Mouse (Mus musculus) adrenal gland, adult 8-10 months (tissue): ENCODE results near the gene Zfp277. TPM values are rescaled to one million over a fixed set of nuclear protein-coding genes. Genes with fewer than 3 reads are reported as not detected.

Source experiments
- DNase-seq: peaks from one replicate; pipeline ENCODE4 v3.0.0; 2022
- total RNA-seq, 4 experiments: library from RNA; stranded (reverse); gene quantifications; 2 replicates each; pipeline ENCODE4 v1.2.4; 2022

Gene Zfp277
- total RNA-seq: 10 to 100 TPM; 17.9 to 20.4 (median 19.4) TPM

DNA sequence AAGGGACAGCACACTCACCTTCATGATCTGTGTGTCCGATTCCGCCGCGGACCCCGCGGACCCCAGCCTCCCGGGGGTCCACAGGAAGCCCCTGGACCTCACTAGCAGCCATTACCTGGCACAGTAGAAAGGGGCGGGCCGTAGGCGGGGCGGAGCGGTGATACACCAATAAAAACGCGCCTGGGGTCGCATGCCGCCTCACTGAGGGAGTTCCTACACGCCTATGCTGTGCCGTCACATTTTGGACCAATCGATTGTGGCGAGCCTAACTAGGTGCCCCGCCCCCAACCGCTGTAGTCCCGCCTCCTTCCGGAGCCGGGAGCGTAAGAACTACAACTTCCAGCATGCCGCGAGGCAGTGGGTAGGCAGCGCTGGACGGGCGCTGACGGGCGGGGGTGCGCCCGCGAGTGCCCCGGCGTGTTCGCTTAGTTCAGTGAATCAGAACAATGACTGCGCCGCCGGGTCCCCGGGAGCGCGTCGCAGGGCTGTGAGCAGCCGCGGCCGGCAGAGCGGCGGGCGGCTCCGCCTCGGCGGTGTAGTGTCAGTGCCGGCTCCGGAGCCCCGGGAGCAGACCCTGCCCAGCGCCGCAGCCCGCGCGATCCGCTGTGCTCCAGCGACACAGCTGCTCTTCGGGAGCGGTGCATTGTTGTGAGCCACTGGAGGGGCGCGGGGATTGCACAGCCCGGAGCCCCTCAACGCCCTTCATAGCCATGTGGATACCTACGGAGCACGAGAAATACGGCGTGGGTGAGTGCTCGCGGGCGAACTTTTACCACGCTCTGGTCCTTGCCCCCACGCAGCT lies at the start of gene Zfp277, which contains the start of gene Dock4:
Zfp277 (minus strand) TSS at position 255 of the 802 bp plus-strand sequence.
Dock4 (plus strand) TSS at position 305 of the 802 bp plus-strand sequence.
- DNase-seq: peak; percentile 99

DNA sequence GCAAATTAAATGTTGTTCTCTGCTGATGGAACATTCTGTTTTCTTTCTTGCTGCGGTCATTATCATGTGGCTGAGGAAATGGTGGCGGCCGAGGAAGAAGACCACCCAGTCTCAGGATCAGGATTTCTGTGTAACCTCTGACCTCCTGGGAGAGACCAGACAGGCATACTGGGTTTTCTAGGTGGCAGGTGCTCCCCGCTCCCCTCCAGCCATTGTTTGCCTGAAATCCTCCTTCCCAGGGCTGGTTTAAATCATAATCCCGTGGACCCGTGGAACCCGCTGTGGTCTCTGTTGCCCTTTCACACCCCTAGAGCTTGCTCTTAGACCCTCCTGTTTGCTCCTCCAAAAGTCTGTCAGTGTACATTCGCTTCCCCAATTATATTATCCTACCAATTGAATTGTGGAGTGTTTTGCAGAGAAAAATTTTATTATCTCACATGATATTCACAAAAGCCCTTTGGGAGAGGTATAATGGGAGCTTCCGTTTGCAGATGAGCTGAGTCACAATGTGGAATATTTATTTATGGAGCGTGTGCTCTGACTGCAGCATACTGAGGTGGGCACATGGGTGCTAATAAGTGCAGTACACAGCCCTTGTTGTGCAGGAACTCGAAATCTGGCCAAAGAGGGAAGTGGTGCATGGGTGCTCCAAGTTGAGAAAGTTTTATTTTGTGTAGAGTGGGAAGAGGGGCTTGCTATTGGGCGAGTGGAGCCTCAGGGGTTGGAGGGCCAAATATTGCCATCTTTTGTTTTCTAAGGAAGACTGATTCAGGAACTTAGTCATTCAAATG lies 40.5 kb upstream of the Zfp277 start:
- DNase-seq: no peak

DNA sequence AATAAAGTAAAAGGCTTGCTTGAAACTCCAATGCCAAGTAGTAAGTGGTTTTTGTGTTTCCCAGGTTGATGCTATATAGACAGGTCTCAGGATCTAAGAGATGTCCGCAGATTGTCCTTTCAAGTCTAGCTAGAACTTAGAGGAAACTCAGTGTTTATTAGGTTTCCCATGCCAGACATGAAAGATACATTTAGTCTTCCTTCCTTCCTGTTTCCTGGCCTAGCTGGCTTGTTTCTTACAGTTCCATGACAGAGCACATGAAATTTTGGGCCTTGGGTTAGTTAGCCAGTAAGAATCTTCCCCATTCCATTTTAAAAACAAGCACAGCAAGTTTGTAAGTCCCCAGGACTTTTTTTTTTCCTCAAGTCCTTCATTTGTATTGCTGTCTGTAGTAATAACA lies 39.5 kb upstream of the Zfp277 start:
- no peak for DNase-seq

DNA sequence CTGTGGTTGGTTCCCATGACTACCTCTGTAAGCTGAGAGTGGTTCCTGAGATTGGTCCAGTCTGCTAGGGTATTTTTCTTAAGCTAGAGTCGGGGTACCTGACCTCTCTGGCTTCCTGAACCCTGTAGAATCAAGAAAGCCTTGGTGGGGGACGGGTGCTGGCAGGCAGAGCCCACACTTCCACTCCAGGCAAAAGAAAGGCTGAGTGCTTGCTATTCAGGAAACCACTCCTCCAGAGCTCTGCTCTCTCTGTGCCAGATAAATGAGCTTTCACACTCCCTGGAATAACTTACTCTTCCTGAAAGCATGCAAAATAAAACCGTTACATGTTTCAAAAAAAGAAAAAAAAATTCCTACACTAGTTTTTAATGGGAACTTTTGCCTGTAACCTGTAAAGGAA lies 38.5 kb upstream of the Zfp277 start:
- DNase-seq: no peak

DNA sequence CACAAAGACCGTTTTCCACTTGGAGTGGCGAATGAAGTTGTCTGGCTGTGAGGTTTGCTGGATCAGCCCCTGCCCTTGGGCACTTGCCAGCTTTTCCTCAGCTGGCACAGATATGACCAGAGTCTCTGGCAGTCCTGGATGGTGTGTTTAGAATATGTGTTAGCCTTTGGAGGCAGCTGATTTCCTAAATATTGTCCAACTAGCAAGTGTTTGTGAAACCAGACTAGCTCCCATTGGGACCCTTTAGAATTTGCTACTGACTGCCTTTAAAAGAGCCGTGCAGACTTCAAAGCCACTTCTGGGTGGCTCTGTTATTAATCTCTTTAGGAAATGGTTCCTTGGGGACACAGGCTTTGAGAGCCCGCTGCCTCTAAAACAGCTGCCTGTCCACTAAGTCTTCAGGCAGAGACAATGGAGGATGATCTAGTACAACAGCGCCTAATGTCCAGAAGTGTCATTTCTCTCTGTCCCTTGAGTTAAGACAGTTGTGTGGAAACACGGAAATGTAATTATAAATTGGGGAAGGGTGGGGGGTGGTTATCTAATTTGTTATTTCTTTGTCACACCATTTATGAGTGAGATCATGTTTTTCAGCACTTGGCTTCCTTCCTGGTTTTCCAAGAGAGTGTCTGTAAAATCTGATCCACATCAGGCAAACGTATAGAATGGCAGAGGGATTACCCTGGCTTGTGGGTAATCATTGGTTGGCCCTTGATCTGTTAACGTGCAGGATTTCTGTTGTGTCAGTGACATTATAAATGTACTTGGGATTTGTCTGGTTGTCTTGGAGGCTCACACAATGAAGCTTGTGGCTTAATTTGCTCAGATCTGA lies 32.1 kb upstream of the Zfp277 start:
- DNase-seq: peak; percentile 37

DNA sequence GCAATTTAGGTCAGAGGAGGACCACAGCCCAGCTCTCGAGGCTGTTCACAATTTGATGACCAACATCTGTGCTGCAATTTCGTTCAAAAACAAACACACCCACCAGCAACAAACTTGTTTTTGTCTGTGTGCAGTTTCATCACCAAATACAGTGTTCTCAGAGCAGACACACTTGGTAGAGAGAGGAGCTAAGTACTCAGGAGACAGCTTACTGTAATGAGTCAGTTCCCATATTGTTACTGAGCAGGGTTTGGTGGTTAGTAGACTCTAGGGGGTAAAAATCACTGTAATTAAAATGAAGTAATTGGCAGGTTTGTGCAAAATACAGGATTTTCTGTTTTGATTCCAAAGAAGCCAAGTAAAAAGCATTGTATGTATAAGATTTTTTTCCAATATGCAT lies 28.0 kb upstream of the Zfp277 start:
- no peak for DNase-seq

DNA sequence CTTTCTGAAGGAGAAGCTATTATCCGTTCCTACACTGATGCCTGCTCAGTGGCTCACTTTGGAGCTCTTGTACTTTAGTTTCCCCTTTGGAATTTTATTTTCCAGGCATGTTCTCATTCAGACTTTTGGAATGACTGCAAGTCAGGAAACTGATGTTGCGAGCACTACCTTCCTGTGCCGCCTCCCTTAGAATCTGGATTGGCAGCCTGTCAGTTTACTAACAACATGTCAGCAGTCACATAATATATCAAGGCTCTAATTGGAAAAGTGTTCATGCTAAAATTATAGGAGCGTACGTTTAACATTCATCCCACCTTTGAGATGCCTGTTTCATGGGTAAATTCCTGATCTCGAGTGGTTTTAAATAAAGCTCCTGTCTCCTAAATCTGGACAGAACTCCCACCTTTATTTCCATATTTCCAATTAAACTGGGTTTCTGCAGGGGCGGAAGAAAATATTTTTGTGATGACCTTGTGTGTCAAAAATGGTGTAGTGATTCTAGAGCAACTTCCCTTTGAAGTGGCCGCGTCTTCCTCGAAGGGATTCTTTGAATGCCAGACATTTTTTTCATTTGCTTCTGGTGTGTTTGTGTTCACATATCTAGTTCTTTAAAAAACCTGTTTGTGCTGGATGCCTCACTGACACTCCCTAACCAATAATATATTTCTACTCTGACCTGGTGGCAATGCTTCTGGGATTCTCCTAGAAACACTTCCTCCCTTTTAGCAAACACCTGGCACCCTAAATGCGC lies 26.1 kb upstream of the Zfp277 start:
- no peak for DNase-seq

DNA sequence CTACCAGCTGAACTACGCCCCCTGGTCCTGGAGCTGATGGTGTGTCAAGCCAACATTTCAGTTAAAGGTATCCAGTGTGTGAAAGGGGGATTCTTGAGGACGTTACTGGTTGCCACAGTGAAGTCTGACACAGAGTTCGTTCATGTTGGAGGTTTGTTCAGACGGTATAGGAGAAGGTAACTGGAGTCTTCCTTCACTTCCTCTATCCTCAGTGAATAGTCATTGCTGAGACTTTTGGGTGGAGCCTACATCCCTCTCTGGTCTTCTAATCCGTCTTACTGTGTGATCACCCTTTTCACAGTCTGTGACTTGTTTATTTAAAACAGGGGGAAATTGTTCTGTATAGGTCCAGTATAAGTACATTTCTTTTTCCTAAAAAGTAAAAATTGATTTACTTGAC lies 23.3 kb upstream of the Zfp277 start:
- no peak for DNase-seq

DNA sequence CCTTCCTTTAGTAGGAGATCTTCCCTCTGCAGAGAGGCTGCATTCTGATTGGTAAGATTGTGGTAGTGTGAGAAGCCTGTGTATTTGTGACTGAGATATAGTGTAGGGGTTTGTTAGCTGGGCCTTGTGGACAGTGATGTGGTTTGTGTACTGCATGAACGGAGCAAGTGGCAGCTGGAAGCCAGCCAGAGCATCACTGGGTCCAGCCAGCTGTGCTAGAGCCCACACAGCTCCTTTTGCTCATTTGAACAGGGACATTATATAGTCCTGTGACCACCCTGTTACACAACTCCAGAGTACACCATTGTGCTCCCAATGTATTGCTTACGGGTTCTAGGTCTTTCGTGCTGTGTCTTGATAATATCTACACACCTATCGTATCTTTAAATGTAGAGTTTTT lies 22.5 kb upstream of the Zfp277 start:
- DNase-seq: no peak

DNA sequence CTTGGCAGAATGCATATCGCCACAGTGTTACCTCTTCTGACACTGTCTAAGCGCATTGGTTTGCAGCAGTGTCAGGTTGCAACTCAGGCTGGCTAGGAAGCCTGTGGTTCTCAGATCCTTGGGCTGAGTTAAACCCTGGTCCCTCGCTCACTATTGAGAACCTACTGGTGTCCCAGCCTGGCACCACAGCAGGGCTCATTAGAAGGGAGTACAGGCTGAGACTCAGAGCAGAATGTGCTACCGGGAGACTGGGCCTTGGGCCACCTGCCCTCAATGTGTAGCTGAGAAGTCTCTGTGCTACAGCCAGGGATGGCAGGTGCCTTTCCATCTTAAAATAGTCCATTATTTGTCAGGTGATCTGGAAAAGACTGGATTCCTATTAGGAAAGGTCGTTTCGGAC lies 18.6 kb upstream of the Zfp277 start:
- no peak for DNase-seq

DNA sequence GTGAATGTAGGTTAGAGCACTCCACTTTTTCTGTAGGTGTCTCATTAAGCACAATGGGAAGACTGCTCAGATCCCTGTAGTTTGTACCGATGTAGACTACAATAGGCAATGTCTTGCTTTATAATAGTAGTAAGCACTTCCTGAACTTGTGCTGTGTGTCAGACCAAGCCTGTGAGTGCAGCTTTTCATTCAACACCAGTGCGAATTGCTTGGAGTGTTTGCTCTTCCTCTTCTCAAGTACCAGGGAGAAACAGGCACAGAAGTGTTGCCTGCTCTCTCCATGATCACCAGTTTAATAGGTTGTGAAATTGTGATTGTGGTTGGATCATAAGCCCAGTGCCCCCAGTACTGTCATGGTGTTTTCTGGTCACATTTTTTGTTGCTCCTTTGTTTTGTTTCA lies 18.1 kb upstream of the Zfp277 start:
- no peak for DNase-seq

DNA sequence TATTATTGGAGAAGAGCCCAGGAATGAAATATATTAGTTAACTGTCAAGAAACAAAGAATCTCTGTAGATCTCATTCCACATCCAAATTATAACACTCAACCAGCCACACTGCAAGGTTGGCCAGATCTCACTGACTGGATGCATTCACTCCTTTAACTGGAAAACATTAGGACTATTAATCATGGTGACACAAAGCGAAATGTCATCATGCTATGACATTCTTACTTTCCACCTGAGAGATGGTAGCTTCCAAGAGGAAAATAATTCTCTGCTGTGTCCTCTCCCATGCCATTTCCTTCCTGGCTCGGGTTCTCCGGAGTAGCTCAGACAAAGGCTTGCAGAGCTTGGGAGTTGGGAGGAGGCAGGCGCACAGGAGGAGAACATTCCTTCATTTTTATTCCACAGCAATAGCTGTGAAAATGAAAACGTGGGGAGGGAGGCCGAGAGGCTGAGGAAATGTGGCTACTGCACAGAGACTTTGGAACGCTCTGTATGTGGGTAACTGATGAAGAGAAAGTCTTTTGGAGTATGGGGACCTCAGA lies 17.1 kb upstream of the Zfp277 start:
- DNase-seq: no peak

DNA sequence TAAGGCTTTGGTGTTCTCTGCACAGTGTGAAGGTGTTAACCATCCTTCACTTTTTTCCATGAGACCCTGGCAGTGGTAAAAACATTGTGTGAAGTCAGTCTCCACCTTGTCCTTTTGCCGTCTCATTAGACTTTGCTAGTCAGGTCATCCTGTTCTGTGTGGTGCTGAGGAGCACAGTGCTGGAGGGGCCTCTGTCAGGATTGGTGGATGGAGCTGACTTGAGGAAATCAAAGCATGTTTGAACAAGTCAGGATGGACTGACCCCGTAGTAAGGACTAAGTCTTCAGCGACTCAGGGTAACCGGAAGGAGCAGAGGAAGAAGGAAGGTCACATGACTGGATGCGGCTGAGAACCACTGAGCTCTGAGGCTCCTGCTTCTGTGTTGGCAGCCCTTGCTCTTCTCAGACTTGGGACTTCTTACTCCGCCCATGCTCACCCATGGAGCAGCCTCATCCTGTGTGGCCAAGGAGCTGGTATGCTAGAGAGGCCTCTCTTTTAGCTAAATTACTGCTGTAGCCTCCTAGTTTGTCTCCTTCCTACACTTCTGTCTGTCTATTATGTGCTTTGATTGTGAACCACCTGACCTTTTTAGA lies 14.1 kb upstream of the Zfp277 start:
- DNase-seq: no peak

DNA sequence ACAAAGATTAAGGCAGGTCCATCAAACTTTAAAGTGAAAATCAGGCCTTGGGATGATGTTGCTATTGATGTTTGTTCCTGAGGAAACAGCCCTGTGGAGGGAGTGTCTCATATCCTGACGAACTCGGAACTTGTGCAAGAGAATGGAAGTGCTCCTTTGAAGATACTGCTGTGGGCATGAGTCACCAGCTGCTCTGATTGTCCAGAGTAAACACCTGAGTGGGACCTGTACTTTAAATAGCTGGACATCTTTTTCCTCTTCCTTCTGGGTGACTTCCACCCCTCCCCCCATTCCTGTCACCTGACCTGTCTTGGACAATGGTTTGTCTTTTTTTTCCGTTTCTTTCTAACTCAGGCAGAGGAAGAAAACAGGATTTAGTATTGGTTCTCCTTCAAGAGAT lies 13.3 kb upstream of the Zfp277 start:
- peak; percentile 32 for DNase-seq

DNA sequence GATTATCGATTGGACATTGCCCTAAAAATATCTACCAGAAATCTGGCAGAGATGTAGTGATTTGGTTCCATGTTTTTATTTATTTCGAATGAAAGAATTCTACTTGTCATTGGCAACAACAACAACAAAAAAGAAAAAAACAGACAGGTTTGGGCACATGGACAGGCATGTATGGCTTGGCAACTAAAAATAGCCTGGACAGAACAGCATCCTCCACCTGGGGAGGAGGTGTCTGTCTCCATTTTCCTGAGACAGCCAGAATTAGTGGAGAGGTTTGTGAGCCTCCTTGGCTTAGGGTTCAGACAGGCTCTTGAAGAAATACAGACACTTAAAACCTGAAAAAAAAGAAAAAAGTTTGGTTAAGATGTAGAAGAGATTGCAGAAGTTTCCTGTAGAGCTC lies 10.8 kb upstream of the Zfp277 start:
- no peak for DNase-seq

DNA sequence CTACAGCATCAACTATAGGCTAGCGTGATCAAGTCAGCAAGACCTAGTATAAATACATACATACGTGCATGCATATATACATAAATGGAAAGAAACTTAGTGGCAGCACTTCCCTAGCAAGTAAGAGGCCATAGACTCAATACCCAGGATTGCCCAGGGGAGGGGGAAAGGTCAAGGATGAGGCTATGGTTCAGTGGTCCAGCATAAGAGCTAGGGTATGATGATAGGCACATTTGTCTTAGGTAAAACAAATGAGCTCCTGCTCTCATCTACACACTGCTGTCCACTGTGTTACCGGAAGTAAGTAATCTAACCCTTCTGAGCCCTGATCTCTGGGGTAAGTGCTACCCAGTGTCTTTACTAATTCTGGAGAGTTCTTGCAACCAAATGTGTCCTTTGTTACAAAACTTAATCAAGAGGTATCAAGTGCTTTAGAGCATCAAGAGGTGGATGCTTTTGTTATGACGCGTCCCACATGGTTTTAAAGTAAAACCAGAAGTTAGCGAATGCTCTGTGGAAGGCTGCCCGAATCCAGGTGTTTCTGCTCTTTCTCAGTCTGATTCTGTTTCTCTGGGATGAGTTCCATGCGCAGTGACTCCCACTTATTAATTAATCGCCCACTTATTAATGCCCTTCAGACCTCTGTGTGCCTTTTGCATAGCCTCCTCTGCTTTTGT lies 3.6 kb upstream of the Zfp277 start:
- DNase-seq: no peak

DNA sequence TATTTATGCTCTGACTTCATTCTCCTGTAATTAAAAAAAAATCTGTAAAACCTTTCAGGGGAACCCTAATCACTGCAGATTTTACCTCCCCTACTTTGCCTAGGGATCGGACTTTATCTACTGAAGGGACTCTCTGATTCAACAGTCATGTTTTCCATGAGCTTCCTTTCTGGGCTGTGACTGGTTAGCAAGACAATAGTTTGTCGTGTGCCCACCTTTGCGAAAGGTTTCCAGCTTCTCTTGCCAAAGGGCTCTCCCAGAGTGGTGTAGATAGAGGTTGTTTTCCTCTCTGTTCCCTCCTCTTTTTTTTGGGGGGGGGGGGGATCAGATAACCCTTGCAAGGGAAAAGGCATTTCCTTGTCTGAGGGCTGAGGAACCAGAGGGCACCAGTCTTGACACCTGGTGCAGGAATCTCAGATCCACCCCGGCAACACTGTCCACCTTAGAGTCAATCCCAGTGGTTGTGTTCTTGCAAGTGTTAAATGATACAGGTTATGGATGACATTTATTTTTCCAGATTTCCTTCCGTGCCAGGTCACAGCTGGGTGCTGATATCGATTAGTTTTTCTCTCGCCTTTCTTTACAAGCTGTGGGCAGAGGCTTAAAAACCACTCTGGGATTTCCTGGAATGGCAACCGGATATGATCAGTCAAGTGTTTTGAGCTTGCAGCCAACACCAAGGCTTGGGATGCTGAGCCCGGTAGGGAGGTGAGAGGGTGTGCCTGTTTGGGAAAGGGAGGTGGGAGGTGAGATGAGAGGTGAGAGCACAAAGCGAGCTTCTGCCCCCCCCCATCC lies 2.1 kb upstream of the Zfp277 start:
- no peak for DNase-seq

DNA sequence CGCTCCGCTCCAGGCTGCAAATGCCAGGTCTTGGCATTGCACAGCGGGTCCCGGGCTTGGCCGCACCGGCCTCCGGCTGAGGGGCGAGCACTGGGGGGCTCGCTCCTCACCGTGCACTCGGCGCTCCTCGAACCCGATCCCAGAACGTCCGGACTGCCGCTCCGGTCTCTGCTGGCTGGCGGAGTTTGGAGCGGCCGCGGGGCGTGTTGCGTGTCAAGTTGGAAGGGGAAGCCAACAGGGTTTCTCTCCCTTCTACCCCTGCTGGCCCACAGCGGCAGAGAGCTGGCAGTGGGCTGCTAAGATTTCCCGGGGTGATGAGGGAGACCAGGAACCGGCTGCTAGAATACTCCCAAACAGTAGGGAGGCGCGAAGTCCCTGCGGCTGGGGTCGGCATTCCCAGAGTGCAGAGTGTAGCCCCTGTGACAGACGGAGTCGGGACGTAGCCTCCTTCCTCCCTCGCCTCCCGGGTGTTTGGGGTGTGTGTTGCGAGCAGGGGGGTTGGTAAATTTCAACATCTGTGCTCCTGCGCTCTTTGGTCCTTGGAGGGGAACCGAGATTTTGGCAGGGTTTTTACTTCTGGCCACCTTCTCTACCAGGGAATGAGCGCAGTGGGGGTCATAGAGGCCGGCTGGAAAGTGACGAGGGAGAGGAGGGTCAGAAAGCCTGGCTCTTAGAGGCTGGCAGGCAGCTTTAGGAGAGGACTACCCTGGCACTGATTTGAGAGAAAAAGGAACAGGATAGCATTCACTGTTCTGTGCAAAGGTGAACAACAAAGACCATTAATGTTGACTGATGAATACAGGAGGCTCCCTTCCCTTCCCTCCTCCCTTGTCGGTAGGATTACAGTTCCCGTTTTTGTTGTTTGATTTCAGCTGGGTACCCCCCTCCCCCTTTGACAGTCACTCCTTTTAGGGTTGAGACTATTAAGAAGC lies 1.0 kb upstream of the Zfp277 start:
- DNase-seq: peak; percentile 36

DNA sequence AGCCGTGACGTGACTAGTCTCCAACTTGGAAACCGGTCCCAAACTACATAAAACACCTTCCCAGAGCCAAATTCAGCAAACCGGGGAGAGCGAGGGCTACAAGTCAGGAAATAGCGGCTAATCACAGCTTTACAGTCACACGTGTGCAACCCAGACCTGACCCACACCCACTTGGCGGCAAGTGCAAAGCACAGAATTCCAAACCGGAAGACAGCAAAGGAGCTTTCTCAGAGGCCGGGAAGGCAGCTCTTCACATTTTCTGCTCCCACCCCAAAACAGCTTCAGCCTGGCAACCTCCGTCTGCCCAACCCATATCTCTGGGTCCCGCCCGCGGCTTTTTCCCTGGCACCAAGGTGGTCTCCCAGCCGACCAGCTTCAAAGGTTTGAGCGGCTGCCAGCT lies 496 bp downstream of the Zfp277 start:
- no peak for DNase-seq
